Mouse (Mus musculus) liver, embryonic 12.5 days (tissue): ENCODE results near the gene Uba5. TPM values are rescaled to one million over a fixed set of nuclear protein-coding genes. Genes with fewer than 3 reads are reported as not detected.

Experiments
- ATAC-seq: fragments of 200-750 bp; cut with Nextera tagmentation; 2 replicates; pipeline ENCODE4 v1.8.0; 2017; ENCODE audit warnings: moderate number of reproducible peaks, mild to moderate bottlenecking, moderate library complexity
- H3K27ac ChIP-seq: fragments of 300-500 bp; sonication (generic); 2 replicates; pipeline ENCODE4 v1.5.1; 2016; ENCODE audit warnings: mild to moderate bottlenecking
- H3K27me3 ChIP-seq: fragments of 300-500 bp; sonication (generic); replicated peaks from 2 replicates; pipeline ENCODE4 v1.6.1; 2016; ENCODE audit warnings: mild to moderate bottlenecking, moderate library complexity
- H3K36me3 ChIP-seq: fragments of 300-500 bp; sonication (generic); 2 replicates; pipeline ENCODE4 v1.6.1; 2016; ENCODE audit warnings: mild to moderate bottlenecking, moderate library complexity
- H3K4me1 ChIP-seq: fragments of 300-500 bp; sonication (generic); 2 replicates; pipeline ENCODE4 v1.6.1; 2016
- H3K4me2 ChIP-seq: fragments of 300-500 bp; sonication (generic); 2 replicates; pipeline ENCODE4 v1.6.1; 2016; ENCODE audit warnings: mild to moderate bottlenecking, moderate library complexity
- H3K4me3 ChIP-seq: fragments of 300-500 bp; sonication (generic); 2 replicates; pipeline ENCODE4 v1.5.1; 2016; ENCODE audit warnings: mild to moderate bottlenecking, moderate library complexity
- H3K9ac ChIP-seq: fragments of 300-500 bp; sonication (generic); 2 replicates; pipeline ENCODE4 v1.6.1; 2016; ENCODE audit warnings: mild to moderate bottlenecking, moderate library complexity
- H3K9me3 ChIP-seq: fragments of 300-500 bp; sonication (generic); replicated peaks from 2 replicates; pipeline ENCODE4 v1.6.1; 2016; ENCODE audit warnings: mild to moderate bottlenecking, moderate library complexity
- WGBS: fragments of 180-500 bp; shearing (Covaris S2); methylation state at CpG from one replicate; pipeline ENCODE4 v1.1.7; 2016; ENCODE audit not compliant: insufficient replicate concordance; 5-methylcytosine and 5-hydroxymethylcytosine counted together
- polyA plus RNA-seq: library from polyadenylated mRNA; unstranded; fragments of >200 nt; fragmentation: Nextera tagmentation; extraction: Ambion mirVana; gene quantifications from 2 replicates; pipeline ENCODE4 v1.2.1, GENCODE M21; 2016

Gene Uba5
- polyA plus RNA-seq, 1 experiment from 2014 or later: 28.4 TPM

GRCm38 (mm10) chr9:104092945-104093344 is 30.0 kb upstream of the Uba5 start:
- H3K9ac ChIP-seq: no peak overlapping the region
- no peak overlapping the region for H3K27ac ChIP-seq
- no peak for ATAC-seq
- H3K4me1 ChIP-seq: no peaks in the 10 kb centered on the region
- 86% methylated on average over 5 of the region's 5 CpGs for WGBS
- H3K9me3 ChIP-seq: no peaks in the 10 kb centered on the region
- peaks cover 5% of the 10 kb centered on the region; the same call in 1 of the 2 replicates for H3K36me3 ChIP-seq
- no peak overlapping the region for H3K4me2 ChIP-seq
- H3K27me3 ChIP-seq: no peaks in the 10 kb centered on the region
- no peak overlapping the region for H3K4me3 ChIP-seq

DNA sequence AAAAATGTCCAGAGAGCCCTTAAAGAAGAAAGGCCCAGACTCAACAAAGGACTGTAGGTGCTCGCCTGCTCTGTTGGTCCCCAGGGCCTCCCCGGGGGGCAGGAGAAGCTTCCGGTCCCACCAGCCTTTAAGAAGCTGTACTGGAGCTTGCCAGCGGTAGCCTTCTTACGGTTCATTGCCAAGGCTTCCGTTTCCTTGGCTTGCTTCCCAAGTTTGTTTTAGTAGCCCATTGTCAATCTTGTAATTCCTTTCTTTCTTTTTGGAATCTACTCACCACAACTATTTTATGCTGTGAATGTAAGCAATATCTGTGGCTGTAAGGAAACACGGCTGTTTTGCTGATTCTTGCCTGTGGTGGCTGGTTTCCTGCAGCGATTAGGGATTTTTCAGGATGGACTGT is 25.6 kb upstream of the Uba5 start:
- WGBS: 78% methylated on average over 8 of the region's 8 CpGs

GRCm38 (mm10) chr9:104085730-104086429 is 22.9 kb upstream of the Uba5 start:
- Histone ChIP-seq H3K9me3 (no peaks in the 10 kb centered on the region), H3K27ac (no peak overlapping the region), H3K4me1 (no peaks in the 10 kb centered on the region), H3K9ac (no peak overlapping the region), H3K36me3 (peaks cover 15% of the 10 kb centered on the region; the same call in 1 of the 2 replicates), H3K4me3 (no peak overlapping the region), H3K4me2 (no peak overlapping the region), H3K27me3 (no peaks in the 10 kb centered on the region)
- no peak for ATAC-seq
- 70% methylated on average over 4 of the region's 4 CpGs for WGBS

More for the DNA sequence above, 25.6 kb upstream of the Uba5 start:
- Histone ChIP-seq H3K27me3 (no peaks in the 10 kb centered on the region), H3K9ac (no peak overlapping the region), H3K27ac (no peak overlapping the region), H3K4me3 (no peak overlapping the region), H3K9me3 (no peaks in the 10 kb centered on the region), H3K4me2 (no peak overlapping the region), H3K4me1 (no peaks in the 10 kb centered on the region), H3K36me3 (peaks cover 6% of the 10 kb centered on the region; the same call in 1 of the 2 replicates)
- ATAC-seq: no peak

DNA sequence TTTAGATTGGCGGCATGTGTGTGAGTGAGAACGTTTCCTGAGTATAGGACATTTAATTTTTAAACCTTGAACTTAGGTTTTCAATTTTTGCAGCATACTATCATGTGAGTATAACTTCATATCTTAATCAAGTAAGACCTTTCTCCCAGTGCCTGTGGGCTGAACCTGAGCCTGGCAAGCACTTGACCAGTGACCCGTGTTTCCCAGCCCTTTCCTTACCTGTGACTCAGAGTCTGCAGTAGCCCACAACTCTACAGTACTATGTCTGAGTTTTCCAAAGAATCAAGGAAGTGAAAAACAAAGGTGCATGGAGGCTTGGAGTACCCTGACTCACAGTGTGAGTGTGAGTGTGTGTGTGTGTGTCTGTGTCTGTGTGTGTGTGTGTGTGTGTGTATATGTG is 17.1 kb upstream of the Uba5 start:
- Histone ChIP-seq H3K4me3 (no peak overlapping the region), H3K9ac (no peak overlapping the region), H3K9me3 (no peaks in the 10 kb centered on the region), H3K36me3 (peaks cover 15% of the 10 kb centered on the region; the same call in 1 of the 2 replicates), H3K27ac (no peak overlapping the region), H3K4me2 (no peak overlapping the region), H3K4me1 (no peaks in the 10 kb centered on the region), H3K27me3 (no peaks in the 10 kb centered on the region)
- 62% methylated on average over 3 of the region's 3 CpGs for WGBS
- ATAC-seq: no peak

GRCm38 (mm10) chr9:104079379-104079778 is 16.4 kb upstream of the Uba5 start:
- Histone ChIP-seq H3K4me2 (no peak overlapping the region), H3K4me3 (no peak overlapping the region), H3K9ac (no peak overlapping the region), H3K27ac (no peak overlapping the region), H3K36me3 (peaks cover 15% of the 10 kb centered on the region; the same call in 1 of the 2 replicates), H3K4me1 (no peaks in the 10 kb centered on the region), H3K9me3 (no peaks in the 10 kb centered on the region), H3K27me3 (no peaks in the 10 kb centered on the region)
- 47% methylated on average over 5 of the region's 5 CpGs for WGBS
- no peak for ATAC-seq

DNA sequence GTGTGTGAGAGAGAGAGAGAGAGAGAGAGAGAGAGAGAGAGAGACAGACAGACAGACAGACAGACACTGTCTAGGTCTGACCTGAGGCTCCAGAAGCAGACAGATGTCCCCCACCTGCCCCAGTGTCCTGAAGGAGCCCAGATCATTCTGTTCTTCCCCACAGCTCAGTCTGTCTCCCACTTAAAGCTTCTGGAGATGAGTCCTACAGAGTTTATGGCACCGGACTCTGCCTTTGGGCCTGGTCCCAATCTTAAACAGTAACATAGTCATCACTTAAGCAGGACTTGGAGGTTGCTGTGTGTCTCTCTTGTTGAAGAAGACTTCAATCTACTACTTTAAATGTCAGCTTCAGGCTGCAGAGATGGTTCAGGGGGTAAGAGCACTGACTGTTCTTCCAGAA is 15.8 kb upstream of the Uba5 start:
- ATAC-seq: no peak
- H3K9me3 ChIP-seq: no peaks in the 10 kb centered on the region
- H3K4me3 ChIP-seq: no peak overlapping the region
- H3K27ac ChIP-seq: no peak overlapping the region
- H3K4me1 ChIP-seq: no peaks in the 10 kb centered on the region
- WGBS: 75% methylated on average over 1 of the region's 1 CpGs
- H3K9ac ChIP-seq: no peak overlapping the region
- no peak overlapping the region for H3K4me2 ChIP-seq
- peaks cover 12% of the 10 kb centered on the region; the same call in 1 of the 2 replicates for H3K36me3 ChIP-seq
- no peaks in the 10 kb centered on the region for H3K27me3 ChIP-seq

GRCm38 (mm10) chr9:104075808-104076207 is 12.9 kb upstream of the Uba5 start:
- no peaks in the 10 kb centered on the region for H3K4me1 ChIP-seq
- H3K4me2 ChIP-seq: no peak overlapping the region
- H3K27ac ChIP-seq: no peak overlapping the region
- no peaks in the 10 kb centered on the region for H3K36me3 ChIP-seq
- ATAC-seq: no peak
- 58% methylated on average over 2 of the region's 2 CpGs for WGBS
- no peaks in the 10 kb centered on the region for H3K27me3 ChIP-seq
- no peak overlapping the region for H3K4me3 ChIP-seq
- H3K9me3 ChIP-seq: no peaks in the 10 kb centered on the region
- no peak overlapping the region for H3K9ac ChIP-seq

GRCm38 (mm10) chr9:104070863-104071604 is 8.1 kb upstream of the Uba5 start:
- Histone ChIP-seq H3K9me3 (no peaks in the 10 kb centered on the region), H3K4me2 (no peak overlapping the region), H3K4me1 (peaks cover 3% of the 10 kb centered on the region; the same call in 1 of the 2 replicates), H3K36me3 (no peaks in the 10 kb centered on the region), H3K27ac (no peak overlapping the region), H3K27me3 (no peaks in the 10 kb centered on the region), H3K9ac (no peak overlapping the region), H3K4me3 (no peak overlapping the region)
- ATAC-seq: peak; percentile 59
- 49% methylated on average over 8 of the region's 8 CpGs for WGBS

DNA sequence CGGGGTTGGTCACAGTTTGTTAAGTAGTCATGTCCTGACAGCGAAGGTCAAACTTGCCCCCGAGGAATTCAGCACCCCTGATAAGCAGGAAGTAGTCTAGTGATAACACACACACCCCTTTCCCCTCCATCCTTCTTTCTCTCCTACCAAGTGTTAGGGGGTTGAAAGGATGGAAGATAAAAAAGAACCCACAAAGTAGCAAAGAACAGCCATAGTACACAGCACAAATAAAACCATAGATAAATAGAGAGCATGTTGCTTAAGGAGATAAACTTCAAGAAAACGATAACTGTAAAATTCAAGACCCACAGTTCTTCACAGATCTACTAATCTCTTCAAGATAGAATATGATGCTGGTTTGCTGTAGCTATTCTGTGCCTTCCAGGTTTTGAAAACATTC is 7.3 kb upstream of the Uba5 start:
- Histone ChIP-seq H3K4me1 (peaks cover 3% of the 10 kb centered on the region; the same call in 1 of the 2 replicates), H3K4me3 (no peak overlapping the region), H3K27ac (no peak overlapping the region), H3K4me2 (no peak overlapping the region), H3K9me3 (no peaks in the 10 kb centered on the region), H3K9ac (no peak overlapping the region), H3K27me3 (no peaks in the 10 kb centered on the region), H3K36me3 (no peaks in the 10 kb centered on the region)
- no peak for ATAC-seq
- WGBS: 36% methylated on average over 4 of the region's 4 CpGs

GRCm38 (mm10) chr9:104064571-104064970 is 1.6 kb upstream of the Uba5 start:
- ATAC-seq: no peak
- no peak overlapping the region for H3K27ac ChIP-seq
- no peak overlapping the region for H3K4me3 ChIP-seq
- no peaks in the 10 kb centered on the region for H3K27me3 ChIP-seq
- H3K4me2 ChIP-seq: peak overlapping the region; percentile 83; the same call in 1 of the 2 replicates
- H3K4me1 ChIP-seq: peaks cover 22% of the 10 kb centered on the region
- H3K9me3 ChIP-seq: no peaks in the 10 kb centered on the region
- H3K36me3 ChIP-seq: peaks cover 13% of the 10 kb centered on the region
- 14% methylated on average over 1 of the region's 1 CpGs for WGBS
- no peak overlapping the region for H3K9ac ChIP-seq

DNA sequence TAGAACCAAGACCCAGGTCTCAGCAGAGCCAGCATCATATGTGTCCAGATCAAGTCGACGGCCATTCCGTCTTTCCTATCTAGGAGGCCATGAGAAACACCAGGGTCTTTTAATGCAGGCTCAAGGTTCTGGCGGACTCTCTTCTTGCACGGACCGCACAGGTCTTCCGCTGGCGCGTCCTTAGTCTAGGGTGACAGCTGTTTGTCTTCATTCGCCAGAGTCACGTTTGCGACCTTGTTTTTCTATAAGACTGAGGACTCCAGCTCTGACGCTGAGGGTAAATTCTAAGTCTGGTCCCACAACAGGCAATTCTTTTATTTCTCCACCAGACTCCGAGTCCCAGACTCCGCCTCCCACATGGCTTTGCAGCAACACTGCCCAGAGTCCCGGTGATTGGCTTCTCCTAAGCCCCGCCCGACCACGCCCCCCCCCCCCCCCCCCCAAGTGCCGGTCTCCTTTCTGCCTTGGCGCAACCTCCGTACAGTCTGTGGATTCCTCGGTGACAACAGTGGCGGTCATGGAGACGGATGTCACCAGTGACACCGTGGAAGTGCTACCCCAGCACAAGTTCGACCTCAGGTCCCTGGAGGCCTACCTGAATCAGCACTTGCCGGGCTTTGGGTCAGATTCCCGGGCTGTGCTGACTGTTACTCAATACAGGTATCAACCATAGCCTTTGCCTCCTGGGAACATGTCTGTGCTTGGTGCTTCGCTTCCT is 469 bp upstream of the Uba5 start, which contains the start of gene Acad11:
TSS of gene Acad11 (plus strand) at position 134 of the 718 bp plus-strand sequence.
- 0% methylated on average over 30 of the region's 30 CpGs for WGBS
- Histone ChIP-seq H3K36me3 (peaks cover 19% of the 10 kb centered on the region), H3K9ac (peak within 1 kb of the TSS; percentile 87), H3K4me2 (peak within 1 kb of the TSS; percentile 83), H3K4me3 (peak within 1 kb of the TSS; percentile 98), H3K27me3 (no peaks in the 10 kb centered on the region), H3K4me1 (peaks cover 22% of the 10 kb centered on the region), H3K9me3 (no peaks in the 10 kb centered on the region), H3K27ac (peak within 1 kb of the TSS; percentile 71)
- peak; percentile 96 for ATAC-seq

DNA sequence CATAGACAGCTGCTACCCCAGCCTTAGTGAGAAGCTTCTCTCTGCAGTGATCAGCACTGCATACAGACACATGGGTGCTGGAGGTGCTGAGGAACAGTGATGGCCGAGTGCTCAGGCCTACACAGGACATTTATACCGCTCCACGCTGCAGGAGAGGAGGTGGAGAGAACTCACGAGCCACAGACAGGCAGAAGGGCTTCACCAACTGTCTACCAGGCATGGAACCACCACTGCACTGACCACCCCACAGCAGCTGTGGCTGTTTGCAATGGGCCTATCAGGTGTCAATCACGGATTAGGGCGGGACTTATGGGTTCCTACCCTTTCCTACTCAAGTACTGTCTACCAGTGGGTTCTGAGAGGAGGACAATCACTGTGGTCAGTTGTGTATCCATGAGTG is 11.9 kb downstream of the Uba5 start:
- Histone ChIP-seq H3K4me2 (no peak overlapping the region), H3K36me3 (peaks cover 92% of the 10 kb centered on the region), H3K27ac (no peak overlapping the region), H3K9me3 (no peaks in the 10 kb centered on the region), H3K4me1 (no peaks in the 10 kb centered on the region), H3K4me3 (no peak overlapping the region), H3K9ac (no peak overlapping the region), H3K27me3 (no peaks in the 10 kb centered on the region)
- 74% methylated on average over 6 of the region's 6 CpGs for WGBS
- ATAC-seq: no peak
